Mouse (Mus musculus) forebrain, embryonic 16.5 days (tissue): ENCODE data around the gene Rcan2. TPM values are rescaled to one million over a fixed set of nuclear protein-coding genes. Genes with fewer than 3 reads are reported as not detected.

Experiments
- ATAC-seq: fragments of 200-750 bp; cut with Nextera tagmentation; 2 replicates; pipeline ENCODE4 v1.8.0; 2017; ENCODE audit warnings: mild to moderate bottlenecking, moderate library complexity
- H3K27ac ChIP-seq: fragments of 300-500 bp; sonication (generic); 2 replicates; pipeline ENCODE4 v1.5.1; 2014; ENCODE audit warnings: low read length, control low read depth
- H3K27me3 ChIP-seq: fragments of 300-500 bp; sonication (generic); replicated peaks from 2 replicates; pipeline ENCODE4 v1.6.1; 2014; ENCODE audit warnings: low read length; ENCODE audit not compliant: control insufficient read depth, insufficient read depth
- H3K36me3 ChIP-seq: fragments of 300-500 bp; sonication (generic); 2 replicates; pipeline ENCODE4 v1.6.1; 2014; ENCODE audit not compliant: control insufficient read depth, insufficient read depth
- H3K4me1 ChIP-seq: fragments of 300-500 bp; sonication (generic); replicated peaks from 2 replicates; pipeline ENCODE4 v1.6.1; 2014; ENCODE audit warnings: low read length; ENCODE audit not compliant: control insufficient read depth, insufficient read depth
- H3K4me2 ChIP-seq: fragments of 300-500 bp; sonication (generic); 2 replicates; pipeline ENCODE4 v1.6.1; 2014; ENCODE audit warnings: mild to moderate bottlenecking, low read length, control low read depth
- H3K4me3 ChIP-seq: fragments of 300-500 bp; sonication (generic); replicated peaks from 2 replicates; pipeline ENCODE4 v1.5.1; 2014; ENCODE audit warnings: mild to moderate bottlenecking, low read length, control low read depth
- H3K9ac ChIP-seq: fragments of 300-500 bp; sonication (generic); replicated peaks from 2 replicates; pipeline ENCODE4 v1.6.1; 2014; ENCODE audit warnings: low read depth, low read length, control low read depth
- H3K9me3 ChIP-seq: fragments of 300-500 bp; sonication (generic); 2 replicates; pipeline ENCODE4 v1.6.1; 2016; ENCODE audit warnings: low read length; ENCODE audit not compliant: control insufficient read depth
- WGBS: fragments of 180-500 bp; shearing (Covaris S2); extraction: QIAGEN DNeasy Blood & Tissue Kit; methylation state at CpG from one replicate; pipeline ENCODE4 v1.1.7; 2014; 5-methylcytosine and 5-hydroxymethylcytosine counted together
- polyA plus RNA-seq: library from polyadenylated mRNA; unstranded; fragments of >200 nt; fragmentation: Nextera tagmentation; extraction: Ambion mirVana; gene quantifications from 2 replicates; pipeline ENCODE4 v1.2.1, GENCODE M21; 2015

Rcan2 gene
- polyA plus RNA-seq, 1 experiment from 2014 or later = 47.1 TPM

GRCm38 (mm10) chr17:44058145-44058544, 257.0 kb downstream of the Rcan2 start:
- no peak overlapping the region for H3K27ac ChIP-seq

GRCm38 (mm10) chr17:44060781-44061180, 259.6 kb downstream of the Rcan2 start:
- H3K27me3 ChIP-seq = no peaks in the 10 kb centered on the region
- WGBS = 79% methylated on average over 1 of the region's 1 CpGs
- H3K4me1 ChIP-seq = no peaks in the 10 kb centered on the region
- ATAC-seq = no peak
- H3K4me2 ChIP-seq = no peak overlapping the region
- no peak overlapping the region for H3K27ac ChIP-seq
- no peaks in the 10 kb centered on the region for H3K36me3 ChIP-seq
- no peaks in the 10 kb centered on the region for H3K9me3 ChIP-seq
- no peak overlapping the region for H3K9ac ChIP-seq
- H3K4me3 ChIP-seq = no peak overlapping the region

More at GRCm38 (mm10) chr17:44058145-44058544, 257.0 kb downstream of the Rcan2 start:
- Histone ChIP-seq H3K4me3 (no peak overlapping the region), H3K27me3 (no peaks in the 10 kb centered on the region), H3K36me3 (no peaks in the 10 kb centered on the region), H3K9ac (no peak overlapping the region), H3K4me1 (no peaks in the 10 kb centered on the region), H3K9me3 (no peaks in the 10 kb centered on the region), H3K4me2 (no peak overlapping the region)
- no peak for ATAC-seq

GRCm38 (mm10) chr17:44061289-44061890, 260.2 kb downstream of the Rcan2 start:
- Histone ChIP-seq H3K4me3 (no peak overlapping the region), H3K9me3 (no peaks in the 10 kb centered on the region), H3K27ac (no peak overlapping the region), H3K4me2 (no peak overlapping the region), H3K27me3 (no peaks in the 10 kb centered on the region), H3K4me1 (no peaks in the 10 kb centered on the region), H3K36me3 (no peaks in the 10 kb centered on the region), H3K9ac (no peak overlapping the region)
- ATAC-seq = no peak
- 81% methylated on average over 5 of the region's 5 CpGs for WGBS

- no peak overlapping the region for H3K9ac ChIP-seq
- no peaks in the 10 kb centered on the region for H3K4me1 ChIP-seq
- H3K9me3 ChIP-seq = no peaks in the 10 kb centered on the region
- WGBS = 79% methylated on average over 6 of the region's 6 CpGs
- H3K36me3 ChIP-seq = no peaks in the 10 kb centered on the region
- no peak overlapping the region for H3K4me2 ChIP-seq
- no peaks in the 10 kb centered on the region for H3K27me3 ChIP-seq
- H3K4me3 ChIP-seq = no peak overlapping the region
- no peak for ATAC-seq
- H3K27ac ChIP-seq = no peak overlapping the region
Measured at GRCm38 (mm10) chr17:44068876-44069275, 267.7 kb downstream of the Rcan2 start.

- H3K4me1 ChIP-seq = no peaks in the 10 kb centered on the region
Measured at GRCm38 (mm10) chr17:44071680-44072079, 270.5 kb downstream of the Rcan2 start.

GRCm38 (mm10) chr17:44075601-44076000, 274.4 kb downstream of the Rcan2 start:
- peaks cover 7% of the 10 kb centered on the region for H3K4me1 ChIP-seq
- no peak overlapping the region for H3K4me2 ChIP-seq
- H3K9me3 ChIP-seq = no peaks in the 10 kb centered on the region
- no peak overlapping the region for H3K4me3 ChIP-seq
- H3K27ac ChIP-seq = no peak overlapping the region
- no peak for ATAC-seq
- 88% methylated on average over 3 of the region's 3 CpGs for WGBS
- 0 out of 2 replicates have a peak, but pooled peaks cover 2% of the 10 kb centered on the region for H3K36me3 ChIP-seq
- H3K9ac ChIP-seq = no peak overlapping the region
- no peaks in the 10 kb centered on the region for H3K27me3 ChIP-seq

More at GRCm38 (mm10) chr17:44071680-44072079, 270.5 kb downstream of the Rcan2 start:
- Histone ChIP-seq H3K27me3 (no peaks in the 10 kb centered on the region), H3K9ac (no peak overlapping the region), H3K27ac (no peak overlapping the region), H3K9me3 (no peaks in the 10 kb centered on the region), H3K4me3 (no peak overlapping the region), H3K4me2 (no peak overlapping the region), H3K36me3 (no peaks in the 10 kb centered on the region)
- ATAC-seq = no peak

GRCm38 (mm10) chr17:44076051-44076680, 275.0 kb downstream of the Rcan2 start:
- no peak overlapping the region for H3K4me3 ChIP-seq
- H3K27ac ChIP-seq = no peak overlapping the region
- H3K4me2 ChIP-seq = no peak overlapping the region
- no peak overlapping the region for H3K9ac ChIP-seq
- no peaks in the 10 kb centered on the region for H3K27me3 ChIP-seq
- H3K4me1 ChIP-seq = peaks cover 7% of the 10 kb centered on the region
- H3K36me3 ChIP-seq = peaks cover 7% of the 10 kb centered on the region
- H3K9me3 ChIP-seq = no peaks in the 10 kb centered on the region
- 55% methylated on average over 6 of the region's 6 CpGs for WGBS
- ATAC-seq = no peak

GRCm38 (mm10) chr17:44077146-44077842, 276.1 kb downstream of the Rcan2 start:
- Histone ChIP-seq H3K36me3 (peaks cover 16% of the 10 kb centered on the region), H3K9ac (no peak overlapping the region), H3K9me3 (no peaks in the 10 kb centered on the region), H3K4me1 (peaks cover 10% of the 10 kb centered on the region), H3K27me3 (no peaks in the 10 kb centered on the region), H3K4me3 (no peak overlapping the region), H3K27ac (no peak overlapping the region), H3K4me2 (no peak overlapping the region)
- WGBS = 73% methylated on average over 12 of the region's 12 CpGs
- ATAC-seq = no peak

GRCm38 (mm10) chr17:44077843-44078160, 276.7 kb downstream of the Rcan2 start:
- Histone ChIP-seq H3K4me2 (no peak overlapping the region), H3K27me3 (no peaks in the 10 kb centered on the region), H3K36me3 (peaks cover 19% of the 10 kb centered on the region), H3K9ac (no peak overlapping the region), H3K9me3 (no peaks in the 10 kb centered on the region), H3K4me3 (no peak overlapping the region), H3K27ac (no peak overlapping the region), H3K4me1 (peaks cover 10% of the 10 kb centered on the region)
- 57% methylated on average over 2 of the region's 2 CpGs for WGBS
- no peak for ATAC-seq
